Mouse (Mus musculus) testis, postnatal 14 days (tissue): ENCODE data around the gene Fosl2.

ENCODE experiments used
- DNase-seq: peaks from one replicate; pipeline ENCODE4 v3.0.0; 2021; ENCODE audit warnings: low spot score

Gene Fosl2

DNA sequence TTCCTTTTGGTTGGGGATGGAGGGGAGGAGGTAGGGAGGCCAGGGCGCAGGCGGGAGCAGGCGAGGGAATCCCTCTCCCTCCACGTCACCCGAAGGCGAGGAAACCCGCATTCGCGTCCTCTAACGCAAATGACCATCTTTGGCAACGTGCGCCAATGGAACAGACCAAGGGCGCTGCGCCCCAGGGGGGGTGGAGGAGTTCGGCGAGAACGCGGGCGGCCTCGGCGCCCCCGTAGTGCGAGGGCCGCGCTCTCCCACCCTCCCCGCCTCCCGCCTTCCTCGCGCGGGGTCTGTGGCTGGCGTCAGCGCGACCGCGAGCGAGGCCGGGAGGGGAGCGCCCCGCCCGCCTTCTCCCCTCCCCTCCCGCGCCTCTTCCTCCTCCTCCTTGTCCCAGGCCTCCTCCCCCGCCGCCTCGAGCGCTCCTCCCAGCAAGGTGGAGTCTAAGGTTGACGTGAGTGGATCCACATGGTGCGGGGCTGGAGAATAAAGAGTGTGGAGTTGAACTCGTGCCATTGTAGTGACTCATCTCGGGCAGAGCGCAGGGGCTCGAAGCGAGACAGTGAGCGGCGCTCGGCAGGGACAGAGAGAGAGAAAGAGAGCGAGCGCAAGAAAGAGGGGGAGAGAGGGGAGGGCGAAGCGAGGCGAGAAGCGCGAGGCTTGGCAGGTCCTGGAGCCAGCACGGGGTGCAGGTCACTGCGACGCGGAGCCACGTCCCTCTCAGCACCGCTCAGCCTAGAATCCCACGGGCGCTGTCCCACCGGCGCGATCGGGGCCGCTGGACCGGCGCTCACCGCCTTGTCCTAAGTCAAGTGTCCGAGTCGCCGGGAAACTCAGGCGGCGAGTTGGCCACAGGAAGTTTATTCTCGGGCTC is at the start of gene Fosl2:
Gene Fosl2, plus strand, starts transcription at position 466 of the 871 bp plus-strand sequence.
- peak; percentile 93 for DNase-seq

DNA sequence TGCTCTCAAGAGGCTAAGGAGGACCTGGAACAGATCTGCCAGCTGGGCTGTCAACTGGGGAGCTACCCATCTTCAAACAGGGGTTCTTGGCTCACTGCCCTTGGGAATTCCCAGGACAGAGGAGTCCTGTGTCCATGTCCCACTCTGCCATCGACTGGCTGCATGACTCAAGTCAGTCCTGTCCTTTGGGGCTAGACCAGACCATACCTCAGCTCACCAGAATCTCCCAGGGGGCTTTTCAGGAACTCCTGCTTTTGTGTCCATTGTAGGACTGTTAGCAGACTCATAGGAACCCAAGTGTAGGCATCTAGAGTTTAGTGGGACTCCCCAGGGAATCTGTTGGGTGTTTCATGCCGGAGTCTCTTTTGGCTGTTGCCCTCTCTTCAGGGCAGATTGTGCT is 49.6 kb upstream of the Fosl2 start:
- DNase-seq: no peak

DNA sequence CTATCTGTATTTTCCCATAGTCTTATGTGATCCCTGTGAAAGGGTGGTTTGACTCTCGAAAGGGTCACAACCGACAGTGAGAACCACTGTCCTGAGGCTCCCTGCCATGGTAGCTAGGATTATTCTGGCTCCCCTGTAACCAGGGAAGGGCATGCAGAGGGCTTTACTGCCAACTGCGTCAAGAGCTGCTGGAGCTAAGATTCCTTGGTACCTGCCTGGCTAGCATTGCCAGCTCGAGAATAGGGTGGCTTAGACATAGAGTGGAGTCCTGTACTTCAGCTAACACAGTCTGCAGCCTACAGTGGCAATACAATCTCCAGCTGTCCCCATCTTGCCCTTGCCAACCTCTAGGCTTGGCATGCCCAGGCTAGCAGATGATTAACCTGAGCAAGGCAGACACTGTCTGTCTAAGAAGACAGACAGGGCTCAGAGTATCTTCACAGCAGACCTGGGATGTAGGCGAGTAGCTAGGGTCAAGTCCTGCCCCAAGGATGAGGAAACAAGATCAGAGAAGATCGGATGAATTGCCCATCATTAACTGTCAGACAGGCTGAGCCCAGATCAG is 49.0 kb upstream of the Fosl2 start:
- DNase-seq: no peak

DNA sequence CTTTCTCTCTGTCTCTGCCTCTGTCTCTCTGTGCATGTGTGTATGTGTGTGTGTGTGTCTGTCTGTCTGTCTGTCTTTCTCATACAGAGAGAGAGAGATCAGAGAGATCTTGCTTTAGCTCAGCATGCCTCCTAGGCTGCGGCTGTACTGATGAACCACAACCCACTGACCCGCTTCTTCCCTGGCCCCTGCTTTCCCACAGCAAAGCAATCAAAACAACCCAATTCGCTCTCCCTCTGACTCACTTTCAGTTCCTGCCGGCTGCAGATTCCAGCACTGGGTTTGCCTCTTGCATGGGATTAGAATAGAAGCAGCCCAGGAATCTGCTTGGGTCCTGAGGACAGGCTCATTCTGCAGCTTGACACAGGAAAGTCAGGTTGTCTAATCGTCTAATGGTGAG is 46.1 kb upstream of the Fosl2 start:
- DNase-seq: no peak

DNA sequence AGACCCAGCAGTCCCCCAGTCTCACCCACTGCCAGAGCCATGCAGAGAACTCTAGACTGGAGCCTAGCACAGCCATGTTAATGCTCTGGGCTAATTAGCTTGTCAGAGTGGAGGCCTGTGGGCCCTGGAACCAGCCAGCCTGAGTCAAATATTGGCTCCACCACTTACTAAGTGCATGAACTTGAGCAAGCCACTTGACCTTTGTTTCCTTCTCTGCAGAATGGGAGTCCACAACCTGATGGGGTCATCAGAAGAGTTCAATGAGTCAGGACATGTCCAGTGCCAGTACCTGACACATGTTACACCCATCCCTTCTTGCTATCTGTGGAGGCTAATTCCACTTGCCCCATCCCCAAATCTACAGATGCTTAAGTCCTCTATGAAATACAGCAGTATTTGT is 43.3 kb upstream of the Fosl2 start:
- no peak for DNase-seq

DNA sequence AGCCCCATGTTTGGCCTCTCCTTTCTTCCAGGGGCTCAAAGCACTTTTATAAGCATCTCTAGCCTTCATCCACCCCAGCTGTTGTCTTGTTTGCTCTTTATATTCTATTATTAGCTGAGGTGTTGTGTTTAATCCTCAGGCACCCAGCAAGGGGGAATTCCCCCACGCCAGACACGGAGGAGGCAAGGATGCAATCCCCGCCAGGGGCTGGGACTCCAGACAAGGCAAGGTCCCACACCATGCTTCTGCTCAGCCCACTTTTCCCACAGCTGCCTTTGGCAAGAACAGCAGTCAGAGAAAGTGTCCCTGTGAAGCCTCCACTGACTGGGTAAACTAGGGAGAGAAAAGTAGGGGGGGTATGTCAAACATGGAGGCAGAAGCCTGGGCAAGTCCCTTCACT is 36.9 kb upstream of the Fosl2 start:
- DNase-seq: no peak

DNA sequence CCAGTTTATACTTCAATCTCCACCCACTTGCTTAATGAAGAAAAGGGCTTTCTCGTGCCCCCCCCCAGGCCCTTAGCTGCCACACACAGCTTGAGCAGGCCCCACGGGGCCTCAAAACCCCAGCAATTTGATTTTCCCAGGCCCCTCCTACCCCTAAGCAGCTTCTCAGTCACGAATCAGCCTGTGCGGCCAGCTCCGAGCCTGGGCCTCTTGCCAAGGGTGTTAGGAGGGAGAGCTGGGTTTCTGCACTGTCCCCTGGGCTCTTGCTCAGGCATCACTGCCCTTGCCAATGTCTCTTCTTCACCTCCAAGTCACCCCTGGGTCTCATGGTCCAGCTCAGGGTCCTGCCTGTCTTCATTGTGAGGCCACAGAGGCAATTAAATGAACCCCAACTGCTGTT is 33.1 kb upstream of the Fosl2 start:
- peak; percentile 51 for DNase-seq

DNA sequence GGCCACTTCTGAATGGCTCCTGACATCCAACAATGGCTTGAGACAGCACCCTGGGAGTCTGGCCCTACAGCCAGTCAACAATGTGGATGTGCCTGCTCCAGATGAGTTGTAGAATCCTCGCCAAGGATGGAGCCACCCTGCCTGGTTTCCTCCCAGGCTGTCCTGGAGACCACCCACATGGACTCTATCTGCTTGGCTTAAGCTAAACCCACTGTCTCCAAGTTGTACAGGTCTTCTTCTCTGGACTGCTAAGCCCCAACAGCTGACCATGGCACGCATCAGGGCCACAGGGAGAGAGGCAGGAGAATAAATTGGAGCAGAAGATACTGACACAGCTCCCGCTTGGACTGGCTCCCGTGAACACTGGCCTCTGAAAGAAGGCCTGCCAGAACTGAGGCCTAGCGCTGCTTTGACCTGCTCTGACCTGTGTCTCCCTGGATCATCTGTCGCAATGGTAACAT is 32.6 kb upstream of the Fosl2 start:
- DNase-seq: peak; percentile 61

DNA sequence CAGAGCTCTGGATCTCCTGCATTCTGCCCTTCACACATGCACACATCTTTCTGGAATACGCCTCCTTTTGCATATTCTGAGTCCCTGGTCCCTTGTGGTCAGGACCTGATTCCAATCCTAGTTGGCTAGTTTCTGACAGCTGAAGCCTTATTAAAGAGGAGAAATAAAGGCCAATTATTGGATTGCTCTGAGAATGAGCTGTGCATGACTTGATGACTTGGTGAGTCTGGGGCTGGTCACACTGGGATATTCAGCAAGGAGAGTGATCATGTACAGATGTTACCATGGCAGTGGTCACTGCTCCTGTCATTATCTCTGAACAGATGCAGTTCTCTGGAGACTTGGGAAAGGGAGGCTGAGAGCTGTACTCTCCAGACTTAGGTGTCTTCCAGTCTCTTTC is 32.1 kb upstream of the Fosl2 start:
- no peak for DNase-seq

DNA sequence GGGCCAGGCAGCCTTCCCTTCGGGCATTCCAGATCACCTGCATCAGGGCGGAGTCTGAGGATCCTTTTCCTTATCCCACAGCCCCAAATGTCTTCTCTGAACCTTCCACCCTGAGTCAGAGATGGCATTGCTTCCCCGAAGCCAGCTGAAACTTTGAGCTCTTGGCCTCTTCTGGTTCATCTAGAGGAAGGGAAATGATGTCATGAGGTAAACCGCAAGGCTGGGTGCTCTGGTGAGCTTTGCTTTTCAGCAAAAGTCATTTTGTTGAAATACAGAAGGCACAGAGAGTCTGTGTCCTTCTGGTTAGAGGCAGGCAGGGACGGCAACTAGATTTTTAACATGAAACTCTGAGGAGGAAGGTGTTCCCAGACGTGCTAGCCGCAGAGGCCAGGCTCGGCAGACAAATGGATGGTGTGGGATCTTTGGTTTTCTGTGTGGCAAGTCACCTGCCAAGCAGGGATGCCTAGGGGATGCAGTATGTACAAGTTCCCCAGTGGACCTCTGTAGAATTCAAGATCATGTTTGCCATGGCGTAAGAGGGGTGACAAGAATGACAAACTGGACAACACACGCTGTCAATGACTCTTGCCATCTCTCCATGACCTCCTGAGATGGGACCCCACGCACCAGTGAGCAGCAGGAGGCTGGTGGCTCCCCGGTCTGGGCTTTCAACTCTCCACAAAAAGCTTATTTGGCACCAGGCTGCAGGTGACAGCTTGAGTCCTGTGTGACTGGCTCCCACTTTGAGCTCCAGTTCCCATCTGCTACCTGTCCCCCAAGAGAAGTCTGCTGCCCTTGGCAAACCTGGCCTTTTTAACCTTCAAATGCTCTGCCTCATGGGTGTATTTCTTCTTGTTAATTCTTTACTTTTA is 31.2 kb upstream of the Fosl2 start:
- DNase-seq: no peak

DNA sequence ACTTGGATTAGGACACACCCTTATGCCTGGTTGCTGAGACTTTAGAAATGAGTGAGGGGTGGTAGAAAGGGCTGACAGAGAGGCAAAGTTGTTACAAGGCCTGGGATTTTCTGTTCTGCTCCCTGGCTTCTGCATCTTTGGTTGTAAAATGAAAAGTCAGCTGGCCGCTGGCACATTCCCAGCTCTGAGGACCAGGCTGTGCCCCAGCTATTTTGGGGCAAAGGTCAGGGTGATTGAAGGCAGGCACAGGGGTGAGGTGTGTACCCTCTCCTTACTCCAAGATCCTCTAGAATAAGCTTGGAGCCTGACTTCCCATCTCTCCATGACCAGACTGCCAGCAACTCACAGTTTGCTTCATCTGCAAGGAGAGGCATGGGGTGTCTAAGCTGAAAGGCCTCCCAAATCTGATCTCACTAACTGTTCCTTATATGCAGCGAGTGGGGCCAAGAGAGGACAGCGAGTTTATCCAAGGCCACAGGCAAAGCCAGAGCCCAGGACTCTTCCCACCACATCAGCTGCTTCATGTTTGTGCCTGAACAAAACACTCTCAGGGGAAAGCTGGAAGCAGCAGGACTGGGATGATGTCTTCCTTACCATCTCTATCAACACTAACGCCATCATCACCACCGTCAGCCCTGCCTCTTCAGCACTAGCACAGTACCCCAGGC is 29.0 kb upstream of the Fosl2 start:
- peak; percentile 35 for DNase-seq

DNA sequence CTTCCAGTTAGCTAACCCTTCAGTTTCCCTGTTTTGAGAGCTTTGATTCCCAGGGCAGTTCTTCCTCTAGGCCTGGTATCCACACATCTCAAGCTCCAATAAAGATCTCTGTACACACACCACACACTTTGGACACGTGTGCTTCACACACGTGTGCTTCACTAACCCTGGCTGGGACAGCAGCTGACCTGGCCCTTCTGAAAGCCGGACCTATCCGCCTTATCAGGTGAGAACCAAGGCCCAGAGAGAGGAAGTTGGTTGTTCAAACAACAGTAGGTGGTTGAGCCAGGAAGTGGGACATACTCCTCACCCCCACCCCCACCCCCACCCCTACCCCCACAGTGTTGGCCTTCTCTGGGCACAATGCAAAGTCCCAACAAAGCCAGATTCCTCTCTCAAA is 24.9 kb upstream of the Fosl2 start:
- DNase-seq: no peak

DNA sequence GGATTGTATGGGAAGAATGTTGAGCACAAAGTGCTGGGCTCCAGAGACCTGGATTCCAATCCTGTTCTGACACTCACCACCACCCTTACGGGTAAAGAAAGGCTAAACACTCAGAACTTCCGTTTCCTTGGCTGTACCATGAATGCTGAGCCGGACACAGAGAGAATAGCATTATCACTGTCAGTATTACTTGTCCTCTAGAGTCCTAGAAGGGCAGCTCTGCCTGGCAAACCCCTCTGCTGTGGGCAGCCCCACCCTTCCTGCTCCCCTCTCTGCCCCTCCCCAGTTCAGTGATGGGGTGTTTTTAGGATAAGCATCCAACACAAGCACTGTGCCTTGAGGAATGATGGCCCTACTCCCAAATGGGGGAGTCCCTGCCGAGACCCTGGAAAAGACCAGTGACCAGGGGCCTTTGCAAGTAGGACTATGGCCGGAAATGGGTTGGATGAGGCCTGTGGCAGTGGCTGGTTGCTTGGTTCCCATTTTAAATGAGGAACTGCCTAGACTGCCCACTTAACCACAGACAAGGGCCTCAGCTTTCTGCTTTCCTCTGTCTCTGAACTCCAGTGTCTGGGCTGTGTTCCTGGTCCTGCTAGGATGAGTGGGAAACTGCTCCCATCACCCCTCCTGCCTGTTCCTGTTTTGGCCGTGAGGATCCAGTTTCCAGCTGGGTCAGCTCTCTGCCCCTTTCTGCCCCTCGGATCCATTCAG is 23.2 kb upstream of the Fosl2 start:
- no peak for DNase-seq

DNA sequence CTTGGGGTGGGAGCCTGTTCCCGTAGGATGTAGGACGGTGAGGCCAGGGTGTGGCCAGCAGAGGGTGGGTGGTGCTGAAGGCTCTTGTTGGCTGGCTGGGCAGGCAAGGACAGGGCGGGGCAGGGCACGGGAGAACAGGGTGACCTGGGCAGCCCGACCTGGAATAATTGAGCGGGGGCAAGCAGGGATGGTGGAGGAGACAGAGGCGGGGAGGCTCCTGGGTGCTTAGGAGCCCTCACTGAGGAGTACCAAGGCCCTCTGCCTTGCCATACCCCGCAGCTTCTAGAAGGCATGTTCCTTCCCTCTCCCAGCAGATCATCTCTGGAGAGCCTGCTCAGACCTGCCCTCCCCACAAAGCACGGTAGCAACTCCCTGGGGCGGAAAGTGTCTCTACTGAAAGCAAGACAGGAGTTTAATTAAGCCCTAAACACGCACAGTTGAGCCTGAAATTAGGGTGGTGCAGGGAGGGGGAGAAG is 14.7 kb upstream of the Fosl2 start:
- no peak for DNase-seq

DNA sequence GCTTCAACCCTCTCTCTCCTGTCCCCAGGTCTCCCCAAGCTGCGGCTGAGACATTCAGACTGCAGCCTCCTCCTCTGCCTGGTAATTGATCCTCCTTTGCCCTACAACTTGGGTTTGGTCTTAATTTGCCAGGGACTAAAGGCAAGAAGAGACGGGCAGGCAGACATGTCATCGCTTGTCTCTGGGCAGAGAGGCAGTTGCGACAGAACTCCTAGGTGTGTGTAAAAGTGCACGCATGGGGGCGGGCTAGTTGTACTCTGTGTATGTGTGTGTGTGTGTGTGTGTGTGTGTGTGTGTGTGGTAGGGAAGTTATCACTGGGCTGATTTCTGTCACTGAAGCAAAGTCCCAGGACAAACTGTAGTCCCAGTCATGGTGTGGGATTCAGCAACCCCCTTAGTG is 13.7 kb upstream of the Fosl2 start:
- no peak for DNase-seq

DNA sequence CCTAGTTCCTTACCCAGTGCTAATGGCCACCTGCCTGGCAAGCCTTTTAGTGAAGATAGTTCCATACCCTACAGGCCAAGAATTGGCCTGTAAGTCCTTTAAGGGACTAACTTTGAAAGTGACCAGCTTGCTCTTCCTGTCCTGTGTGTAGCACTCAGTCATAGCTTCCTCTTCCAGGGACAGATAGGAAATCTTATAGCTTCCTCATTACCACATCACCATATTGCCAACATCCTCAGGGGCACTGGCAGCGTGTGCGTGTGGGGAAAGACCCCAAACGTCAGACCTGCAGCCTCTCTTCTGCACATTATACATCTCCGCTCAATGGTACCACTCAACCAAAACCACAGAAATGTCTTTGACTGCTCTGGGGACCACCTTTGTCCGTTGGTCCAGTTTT is 13.2 kb upstream of the Fosl2 start:
- DNase-seq: no peak

DNA sequence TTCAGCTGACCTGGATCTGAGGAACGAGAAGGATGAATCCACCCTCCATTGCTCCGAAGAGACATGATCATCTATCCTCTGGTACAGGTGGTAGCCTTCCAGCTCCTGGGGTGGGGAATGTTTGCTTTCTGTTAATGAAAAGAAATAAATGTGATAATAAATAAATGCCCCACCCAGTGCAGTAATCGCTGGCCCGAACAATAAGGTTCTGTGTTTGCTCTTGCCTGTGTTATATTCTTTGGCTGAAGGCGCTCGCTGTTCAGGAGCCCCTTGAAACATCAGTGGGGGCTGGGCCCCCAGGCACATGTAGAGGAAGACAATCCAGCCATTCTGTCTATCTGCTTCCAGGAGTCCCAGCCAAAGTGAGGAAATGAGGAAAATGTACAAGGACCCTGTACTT is 10.6 kb upstream of the Fosl2 start:
- no peak for DNase-seq

DNA sequence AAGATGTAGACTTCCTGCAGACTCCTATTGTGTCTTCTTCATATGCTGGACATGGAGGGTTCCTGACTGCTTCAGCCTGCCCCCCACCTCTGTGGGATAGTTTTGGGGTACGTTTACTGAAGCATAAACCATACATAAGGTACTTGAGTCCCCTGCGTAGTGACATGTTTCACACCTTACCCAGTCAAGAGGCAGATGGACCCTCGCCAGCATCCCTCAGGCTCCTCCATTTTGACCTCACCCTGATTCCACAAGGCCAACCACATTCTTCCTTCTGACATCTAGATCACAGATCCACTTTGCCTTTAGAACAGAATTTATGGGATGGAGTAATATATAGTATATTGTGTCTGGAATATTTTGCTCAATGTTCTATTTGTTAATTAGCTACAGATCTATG is 8.4 kb upstream of the Fosl2 start:
- DNase-seq: no peak

DNA sequence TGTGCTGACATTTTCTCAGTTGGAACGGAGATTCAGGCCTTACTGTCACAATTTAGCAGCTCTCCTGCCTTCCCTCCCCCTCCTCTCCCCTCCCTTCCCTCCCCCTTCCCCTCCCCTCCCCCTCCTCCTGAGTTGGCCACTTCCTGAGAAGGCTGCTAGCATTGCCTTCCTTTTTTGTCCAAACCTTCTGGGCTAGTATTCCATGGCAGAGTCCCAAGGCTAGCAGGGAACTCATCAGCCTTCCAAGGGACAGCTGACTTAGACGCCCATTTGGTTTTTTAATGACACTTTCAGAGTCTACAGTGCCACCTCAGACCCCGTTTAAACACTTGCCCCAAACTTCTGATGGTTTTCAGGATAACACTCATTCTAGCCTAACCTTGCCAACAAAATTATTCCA is 7.7 kb upstream of the Fosl2 start:
- no peak for DNase-seq

DNA sequence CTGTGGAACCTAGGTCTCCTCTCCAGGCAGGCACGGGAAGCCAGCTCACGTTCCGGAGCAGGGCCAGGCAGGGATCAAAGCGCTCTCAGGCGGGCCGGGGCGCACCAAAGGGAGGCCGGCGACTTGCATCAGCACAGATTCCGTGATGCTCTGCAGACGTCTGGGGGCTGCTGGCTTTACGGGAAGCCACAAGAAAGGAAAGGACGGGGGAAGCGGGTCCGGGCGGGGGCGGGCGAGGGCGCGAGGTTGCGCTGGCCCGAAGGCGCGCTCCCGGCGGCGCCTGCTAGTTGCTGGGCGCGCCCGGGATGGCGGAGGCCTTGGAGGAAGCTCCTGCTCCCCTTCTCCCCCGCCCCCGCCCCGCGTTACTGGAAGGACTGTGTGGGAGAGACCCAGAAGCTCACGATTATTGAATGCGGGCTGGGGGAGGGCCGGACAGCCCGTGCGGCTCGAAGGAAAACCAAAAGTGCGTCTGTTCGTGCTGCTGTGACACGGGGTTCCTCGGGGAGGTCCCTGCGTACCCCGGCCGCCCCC is 2.6 kb upstream of the Fosl2 start:
- peak; percentile 62 for DNase-seq

DNA sequence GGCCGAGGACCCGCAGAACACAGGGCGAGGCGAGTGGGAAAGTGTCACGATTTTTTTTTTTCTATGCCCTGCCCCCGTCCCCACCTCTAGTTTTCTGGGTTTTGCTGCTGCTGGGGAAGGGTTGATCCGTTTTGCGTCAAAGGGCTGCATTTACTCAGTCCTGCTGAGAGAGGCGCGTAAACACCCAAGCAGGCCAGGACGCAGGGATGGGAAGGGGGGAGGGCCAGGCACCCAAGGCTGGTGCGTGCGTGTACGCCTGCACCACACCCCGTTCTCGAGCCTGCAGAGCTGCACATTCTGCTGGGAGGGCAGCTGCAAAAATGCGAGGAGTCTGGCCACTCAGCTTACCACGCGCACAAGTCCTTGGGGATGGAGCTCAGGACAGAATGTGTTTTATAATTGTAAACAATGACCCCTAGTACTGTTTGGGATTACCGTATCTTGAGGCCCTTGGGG is 2.0 kb upstream of the Fosl2 start:
- peak; percentile 82 for DNase-seq
